Mouse (Mus musculus): ENCODE results near the gene Slu7. TPM values are rescaled to one million over a fixed set of nuclear protein-coding genes. Genes with fewer than 3 reads are reported as not detected.

Gene Slu7
- 42.1 and 44.3 TPM in 2 replicates for polyA plus RNA-seq (2016; fragmentation: Nextera tagmentation; extraction: Ambion mirVana)

DNA sequence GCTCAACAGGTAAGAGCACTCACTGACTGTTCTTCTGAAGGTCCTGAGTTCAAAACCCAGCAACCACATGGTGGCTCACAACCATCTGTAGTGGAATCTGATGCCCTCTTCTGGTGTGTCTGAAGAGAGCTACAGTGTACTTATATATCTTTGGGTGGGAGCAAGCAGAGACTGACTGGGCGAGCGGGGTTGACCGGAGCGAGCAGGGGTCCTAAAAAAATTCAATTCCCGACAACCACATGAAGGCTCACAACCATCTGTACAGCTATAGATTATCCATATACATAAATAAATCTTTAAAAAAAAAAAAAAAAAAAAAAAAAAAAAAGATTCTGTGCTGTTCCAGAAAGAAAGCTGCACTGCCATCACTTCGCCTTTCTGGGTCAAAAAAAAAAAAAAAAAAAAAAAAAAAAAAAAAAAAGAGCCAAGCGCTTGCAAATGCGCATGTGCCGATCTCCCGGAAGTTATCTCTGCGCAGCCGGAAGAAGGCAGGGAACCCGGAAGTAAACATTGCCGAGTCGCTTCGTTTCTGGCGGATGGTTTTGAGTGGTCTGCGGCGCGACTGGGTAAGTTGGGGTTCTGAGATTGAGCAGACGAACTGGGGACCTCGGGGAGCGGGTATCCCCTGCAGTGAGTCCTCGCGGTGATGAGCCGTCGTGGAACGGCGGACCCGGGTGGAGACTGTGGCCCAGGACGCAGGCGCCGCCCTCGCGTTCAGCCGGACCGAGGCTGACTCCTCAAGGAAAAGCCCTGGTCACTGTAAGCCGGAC, at the start of gene Slu7:
Gene Slu7 (plus strand): TSS at position 491 of the 770 bp plus-strand sequence.
- WGBS = 7% methylated on average over 38 of the region's 38 CpGs
- peaks cover 15% of the 10 kb centered on the region for H3K4me1 ChIP-seq (replicated peaks)
- no peaks in the 10 kb centered on the region for H3K27me3 ChIP-seq (replicated peaks)
- H3K9me3 ChIP-seq (replicated peaks) = no peaks in the 10 kb centered on the region
- H3K4me3 ChIP-seq = peak within 1 kb of the TSS; percentile 97
- H3K9ac ChIP-seq = peak within 1 kb of the TSS; percentile 81
- H3K27ac ChIP-seq (ENCODE audit: poor library complexity, severe bottlenecking) = 0 out of 2 replicates have a peak within 1 kb of the TSS, but pooled peaks have one; percentile 31
- peaks cover 12% of the 10 kb centered on the region for H3K36me3 ChIP-seq
- H3K4me2 ChIP-seq = peak within 1 kb of the TSS; percentile 94
- peak; percentile 88 for ATAC-seq (ENCODE audit: insufficient number of reproducible peaks, low FRiP score)

DNA sequence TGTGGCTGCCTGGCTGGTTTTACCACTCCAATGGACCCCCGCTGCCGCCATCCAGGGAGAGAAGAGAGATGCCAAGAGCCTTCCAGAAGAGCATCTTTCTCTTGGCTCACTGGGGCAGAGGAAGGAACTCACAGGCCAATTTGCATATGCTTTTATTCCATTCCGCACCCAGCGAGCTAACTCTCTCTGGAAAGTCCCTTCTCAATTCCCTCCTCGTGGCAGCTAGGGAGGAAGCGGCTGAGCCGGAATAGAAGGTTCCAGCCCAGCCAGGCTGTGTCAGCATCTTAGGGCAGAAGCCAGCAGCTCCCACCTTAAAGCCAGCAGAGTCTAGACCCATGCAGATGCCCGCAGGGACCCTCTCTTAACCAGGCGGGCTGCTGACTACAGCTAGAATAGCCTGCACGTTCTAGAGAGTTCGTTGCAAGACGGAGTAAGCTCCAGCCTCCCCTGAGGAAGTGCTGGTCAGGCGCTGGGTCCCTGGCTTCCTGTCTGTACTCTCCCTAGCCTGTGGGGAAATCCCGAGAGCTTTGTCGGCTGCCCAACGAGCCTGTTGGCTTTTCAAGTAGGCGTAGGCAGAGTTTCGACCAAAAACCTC, 48.4 kb upstream of the Slu7 start:
- peak; percentile 81 for ATAC-seq (ENCODE audit: insufficient number of reproducible peaks, low FRiP score)
- under 1% methylated on average over 16 of the region's 18 CpGs for WGBS
- Histone ChIP-seq H3K4me3 (peak overlapping the region; percentile 50), H3K36me3 (no peaks in the 10 kb centered on the region), H3K4me2 (peak overlapping the region; percentile 85), H3K4me1 (replicated peaks) (peaks cover 12% of the 10 kb centered on the region), H3K9me3 (replicated peaks) (no peaks in the 10 kb centered on the region), H3K9ac (peak overlapping the region; percentile 63), H3K27ac (ENCODE audit: poor library complexity, severe bottlenecking) (peak overlapping the region; percentile 63), H3K27me3 (replicated peaks) (no peaks in the 10 kb centered on the region)

DNA sequence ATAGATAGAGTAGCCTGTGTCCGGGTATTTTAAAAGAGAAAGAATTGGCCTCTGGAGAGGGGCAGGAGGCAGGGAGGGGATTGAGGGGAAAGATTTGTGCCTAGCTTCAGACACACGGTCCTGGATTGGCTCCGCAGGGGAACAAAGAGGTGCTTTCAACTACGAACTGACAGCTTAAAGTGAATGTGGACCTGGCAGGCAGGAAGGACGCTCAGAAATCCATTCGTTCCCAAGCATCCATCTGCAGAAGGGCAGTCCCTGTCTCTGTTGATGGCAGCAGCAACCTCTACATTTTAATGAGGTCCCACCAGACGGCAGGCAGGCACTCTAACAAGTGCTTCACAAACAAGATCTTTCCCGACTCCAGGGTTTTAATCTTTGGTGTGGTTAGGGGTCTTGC, 47.8 kb upstream of the Slu7 start:
- H3K36me3 ChIP-seq = no peaks in the 10 kb centered on the region
- peaks cover 12% of the 10 kb centered on the region for H3K4me1 ChIP-seq (replicated peaks)
- H3K4me3 ChIP-seq = peak overlapping the region; percentile 50
- H3K9me3 ChIP-seq (replicated peaks) = no peaks in the 10 kb centered on the region
- peak; percentile 63; the same call in 1 of the 2 replicates for ATAC-seq (ENCODE audit: insufficient number of reproducible peaks, low FRiP score)
- WGBS = 3% methylated on average over 8 of the region's 8 CpGs
- H3K27me3 ChIP-seq (replicated peaks) = no peaks in the 10 kb centered on the region
- peak overlapping the region; percentile 63 for H3K9ac ChIP-seq
- peak overlapping the region; percentile 85 for H3K4me2 ChIP-seq
- H3K27ac ChIP-seq (ENCODE audit: poor library complexity, severe bottlenecking) = no peak overlapping the region

- no peak overlapping the region for H3K4me3 ChIP-seq
- no peak overlapping the region for H3K4me2 ChIP-seq
- no peak overlapping the region for H3K9ac ChIP-seq
- H3K36me3 ChIP-seq = no peaks in the 10 kb centered on the region
- H3K27me3 ChIP-seq (replicated peaks) = no peaks in the 10 kb centered on the region
- peaks cover 12% of the 10 kb centered on the region for H3K4me1 ChIP-seq (replicated peaks)
- no peak for ATAC-seq (ENCODE audit: insufficient number of reproducible peaks, low FRiP score)
- WGBS = 88% methylated on average over 14 of the region's 14 CpGs
- no peaks in the 10 kb centered on the region for H3K9me3 ChIP-seq (replicated peaks)
- H3K27ac ChIP-seq (ENCODE audit: poor library complexity, severe bottlenecking) = no peak overlapping the region
Observed at GRCm38 (mm10) chr11:43387004-43387880, 46.3 kb upstream of the Slu7 start.

DNA sequence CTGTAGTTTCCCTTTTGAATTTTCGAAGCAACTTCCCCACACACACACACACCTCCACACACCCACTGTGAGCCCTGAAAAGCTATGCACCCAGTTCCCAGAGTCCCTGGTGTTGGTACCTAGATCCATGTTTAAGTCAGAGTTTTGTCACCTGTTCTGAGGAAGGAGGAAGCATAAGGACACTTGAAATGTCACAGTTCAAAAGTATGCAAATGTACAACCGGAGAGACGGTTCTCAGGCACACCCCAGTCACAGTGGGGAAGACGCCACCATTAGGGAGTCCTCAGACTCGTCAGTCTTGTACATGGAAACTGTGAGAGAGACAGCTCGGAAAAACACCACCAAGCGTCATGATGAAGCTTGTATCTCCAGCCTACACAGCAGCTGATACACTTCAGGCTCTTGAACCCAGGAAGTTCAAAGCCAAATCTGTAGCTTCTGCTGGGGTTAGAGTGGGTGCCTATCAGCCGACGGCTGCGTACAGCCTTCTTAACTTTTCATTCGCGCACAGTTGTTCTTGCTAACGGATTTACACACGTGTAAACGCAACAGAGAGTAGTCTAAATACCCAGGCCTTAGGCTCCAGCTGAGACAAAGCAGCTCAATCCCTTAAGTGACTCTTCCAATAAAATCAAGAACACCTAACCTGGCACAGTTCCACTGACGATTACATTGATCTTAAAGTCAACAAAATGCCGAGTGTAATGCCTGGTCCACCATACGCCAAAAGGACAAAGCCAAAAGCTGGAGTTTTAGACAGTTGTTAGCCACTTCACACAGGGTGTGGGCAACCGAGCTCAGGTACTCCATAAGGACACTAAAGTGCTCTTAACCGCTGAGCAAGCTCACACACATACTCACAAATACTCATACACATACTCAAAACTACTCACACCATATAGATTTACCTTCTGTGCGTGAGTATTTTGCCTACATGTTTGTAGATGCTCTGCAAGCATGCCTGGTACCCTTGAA, 45.1 kb upstream of the Slu7 start:
- WGBS = 70% methylated on average over 21 of the region's 21 CpGs

DNA sequence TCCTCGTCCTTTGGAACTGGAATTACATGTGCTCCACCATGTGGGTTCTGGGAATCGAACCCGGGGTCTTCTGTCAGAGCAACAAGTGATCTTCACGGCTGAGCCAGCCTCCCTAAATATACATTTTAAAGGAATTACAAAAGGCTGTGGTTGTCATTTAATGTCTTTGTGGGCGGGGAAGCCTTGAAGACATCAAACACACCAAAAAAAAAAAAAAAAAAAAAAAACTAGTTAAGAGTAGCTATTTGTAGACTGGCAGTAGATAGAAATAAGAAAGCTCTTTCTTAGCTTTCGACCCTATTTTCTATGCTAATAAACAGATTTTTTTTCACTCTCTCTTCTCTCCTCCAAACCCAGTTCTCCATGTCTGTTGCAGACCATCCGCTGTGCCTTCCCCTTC, 44.4 kb upstream of the Slu7 start:
- 81% methylated on average over 7 of the region's 7 CpGs for WGBS
- no peak for ATAC-seq (ENCODE audit: insufficient number of reproducible peaks, low FRiP score)
- H3K27me3 ChIP-seq (replicated peaks) = no peaks in the 10 kb centered on the region
- no peak overlapping the region for H3K4me3 ChIP-seq
- no peaks in the 10 kb centered on the region for H3K36me3 ChIP-seq
- no peak overlapping the region for H3K4me2 ChIP-seq
- H3K27ac ChIP-seq (ENCODE audit: poor library complexity, severe bottlenecking) = no peak overlapping the region
- H3K9me3 ChIP-seq (replicated peaks) = no peaks in the 10 kb centered on the region
- peaks cover 12% of the 10 kb centered on the region for H3K4me1 ChIP-seq (replicated peaks)
- H3K9ac ChIP-seq = no peak overlapping the region

More for the DNA sequence above, 45.1 kb upstream of the Slu7 start:
- ATAC-seq (ENCODE audit: insufficient number of reproducible peaks, low FRiP score) = no peak
- Histone ChIP-seq H3K4me3 (no peak overlapping the region), H3K4me1 (replicated peaks) (peaks cover 12% of the 10 kb centered on the region), H3K4me2 (no peak overlapping the region), H3K27ac (ENCODE audit: poor library complexity, severe bottlenecking) (no peak overlapping the region), H3K27me3 (replicated peaks) (no peaks in the 10 kb centered on the region), H3K36me3 (no peaks in the 10 kb centered on the region), H3K9ac (no peak overlapping the region), H3K9me3 (replicated peaks) (no peaks in the 10 kb centered on the region)

DNA sequence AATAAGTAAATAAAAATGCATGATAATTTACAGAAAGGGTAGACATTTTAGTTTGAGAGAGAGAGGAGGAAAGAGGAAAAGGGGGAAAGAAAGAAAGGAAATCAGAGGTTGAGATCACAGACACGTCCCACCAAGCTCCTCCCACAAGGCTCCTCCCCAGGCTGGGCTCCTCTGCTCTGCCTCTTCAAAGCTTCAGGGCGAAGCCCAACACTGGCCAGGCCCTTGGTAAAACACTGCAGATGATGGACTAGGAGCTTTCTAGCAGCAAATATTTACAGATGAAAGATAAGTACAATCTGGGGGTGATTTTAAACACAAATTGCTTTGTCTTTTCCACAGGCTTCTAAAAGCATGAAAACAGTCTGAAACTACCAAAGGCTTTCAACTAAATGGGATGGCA, 40.8 kb upstream of the Slu7 start:
- Histone ChIP-seq H3K9me3 (replicated peaks) (no peaks in the 10 kb centered on the region), H3K4me1 (replicated peaks) (0 out of 2 replicates have a peak, but pooled peaks cover 4% of the 10 kb centered on the region), H3K36me3 (no peaks in the 10 kb centered on the region), H3K27ac (ENCODE audit: poor library complexity, severe bottlenecking) (no peak overlapping the region), H3K9ac (no peak overlapping the region), H3K4me2 (no peak overlapping the region), H3K27me3 (replicated peaks) (no peaks in the 10 kb centered on the region), H3K4me3 (no peak overlapping the region)
- 34% methylated on average over 2 of the region's 2 CpGs for WGBS
- no peak for ATAC-seq (ENCODE audit: insufficient number of reproducible peaks, low FRiP score)

- Histone ChIP-seq H3K27me3 (replicated peaks) (no peaks in the 10 kb centered on the region), H3K27ac (ENCODE audit: poor library complexity, severe bottlenecking) (no peak overlapping the region), H3K9ac (no peak overlapping the region), H3K4me3 (no peak overlapping the region), H3K36me3 (no peaks in the 10 kb centered on the region), H3K4me1 (replicated peaks) (0 out of 2 replicates have a peak, but pooled peaks cover 4% of the 10 kb centered on the region), H3K9me3 (replicated peaks) (no peaks in the 10 kb centered on the region), H3K4me2 (no peak overlapping the region)
- WGBS = 80% methylated on average over 4 of the region's 4 CpGs
- ATAC-seq (ENCODE audit: insufficient number of reproducible peaks, low FRiP score) = no peak
Observed at GRCm38 (mm10) chr11:43393325-43393724, 40.2 kb upstream of the Slu7 start.

- WGBS = 68% methylated on average over 14 of the region's 14 CpGs
Observed at GRCm38 (mm10) chr11:43395073-43395948, 38.2 kb upstream of the Slu7 start.

More at GRCm38 (mm10) chr11:43395073-43395948, 38.2 kb upstream of the Slu7 start:
- Histone ChIP-seq H3K4me3 (no peak overlapping the region), H3K36me3 (no peaks in the 10 kb centered on the region), H3K4me1 (replicated peaks) (0 out of 2 replicates have a peak, but pooled peaks cover 4% of the 10 kb centered on the region), H3K27me3 (replicated peaks) (no peaks in the 10 kb centered on the region), H3K9me3 (replicated peaks) (no peaks in the 10 kb centered on the region), H3K4me2 (no peak overlapping the region), H3K27ac (ENCODE audit: poor library complexity, severe bottlenecking) (no peak overlapping the region), H3K9ac (no peak overlapping the region)
- no peak for ATAC-seq (ENCODE audit: insufficient number of reproducible peaks, low FRiP score)

Data from heart, embryonic 12.5 days (tissue).